Comparison of ENCODE assay signal across 9 mouse cellular contexts in the genomic region with DNA sequence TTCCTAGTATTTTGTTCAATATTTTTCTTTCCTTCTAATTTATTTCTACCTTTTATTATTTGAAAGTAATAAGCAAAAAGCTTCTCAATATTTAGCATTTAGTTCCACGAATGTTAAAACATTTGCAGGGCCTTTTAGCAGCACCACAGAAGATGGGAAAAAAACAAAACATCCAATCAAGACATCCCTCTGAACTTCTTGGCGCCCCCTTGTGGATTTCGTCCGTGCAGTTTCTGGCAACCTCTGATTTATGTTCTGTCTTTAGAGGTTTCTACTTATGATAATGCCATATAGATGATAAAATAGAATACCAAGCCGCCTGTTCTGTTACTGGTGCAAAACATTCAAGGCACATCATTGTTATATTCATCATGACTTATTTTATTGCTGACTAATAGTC.
DNase-seq lines count a peak whose midpoint lies in the region; ATAC-seq and TF ChIP-seq lines count a peak whose summit lies in the region.
"Had no signal": no experiment of that assay in that cellular context is flagged by ENCODE, and none has a peak within 500 bp of the region (broad histone marks: within the 10 kb centered on the region; RNA-seq: fewer than 3 reads in every experiment).

No protein-coding gene starts in this region.

- no peaks in the 10 kb centered on the region for H3K27me3 ChIP-seq in kidney, embryonic 14.5 days (ENCODE audit: control insufficient read depth, insufficient read depth, low read length)
- no peaks in the 10 kb centered on the region for H3K27me3 ChIP-seq in ES-Bruce4 (ENCODE audit: control insufficient read depth, insufficient read depth, low read length, poor library complexity, severe bottlenecking)

- H3K36me3 ChIP-seq in kidney, embryonic 14.5 days (ENCODE audit: control insufficient read depth, insufficient read depth, low read length): no peaks in the 10 kb centered on the region
- no peaks in the 10 kb centered on the region for H3K36me3 ChIP-seq in ES-Bruce4 (ENCODE audit: control insufficient read depth, insufficient read depth, low read length, poor library complexity, severe bottlenecking)

- H3K27ac ChIP-seq in kidney, embryonic 14.5 days (ENCODE audit: low read depth, low read length): no peak overlapping the region
- no peak overlapping the region for H3K27ac ChIP-seq in ES-Bruce4 (ENCODE audit: insufficient read depth, low read length)

- no peak for TF ChIP-seq EP300 in ES-Bruce4 (IDR thresholded peaks at IDR 0.05; ENCODE audit: insufficient read depth, low read depth, low read length)

- peak; percentile 20 for TF ChIP-seq CTCF in ES-Bruce4 (IDR thresholded peaks at IDR 0.05; ENCODE audit: low read depth, low read length)

- 17% methylated on average over 5 of the region's 5 CpGs for WGBS in kidney, embryonic 14.5 days

- ATAC-seq in kidney, embryonic 14.5 days (ENCODE audit: low FRiP score, low TSS enrichment): no peak
- no peak for ATAC-seq in inflammation-experienced regulatory T-cells, adult 6 months

- DNase-seq in kidney, adult 18-20 months: peak; percentile 40
- DNase-seq in adrenal gland, adult 18-20 months (ENCODE audit: low spot score in 2 of 2): peak; percentile 60
- DNase-seq in embryo, embryonic 9.5 days (ENCODE audit: extremely low spot score): peak; percentile 36
- peak; percentile 11 to 73 for DNase-seq in layer of hippocampus, postnatal 25 days (ENCODE audit: extremely low spot score in 1 of 2, low spot score in 1 of 2)
- peak; percentile 49 to 53 for DNase-seq in right cerebral cortex, adult 2 months (ENCODE audit: low spot score in 2 of 2)

- H3K9ac ChIP-seq in kidney, embryonic 14.5 days (ENCODE audit: low read depth, low read length): no peak overlapping the region
- no peak overlapping the region for H3K9ac ChIP-seq in ES-Bruce4 (ENCODE audit: low read depth, poor library complexity, severe bottlenecking)

- H3K4me1 ChIP-seq in kidney, embryonic 14.5 days (ENCODE audit: control insufficient read depth, insufficient read depth, low read length): no peaks in the 10 kb centered on the region
- no peaks in the 10 kb centered on the region for H3K4me1 ChIP-seq in ES-Bruce4 (ENCODE audit: control insufficient read depth, insufficient read depth, low read length)

- H3K4me2 ChIP-seq in kidney, embryonic 14.5 days (replicated peaks; ENCODE audit: low read depth, low read length): no peak overlapping the region

- H3K4me3 ChIP-seq in kidney, embryonic 14.5 days (ENCODE audit: low read length): no peak overlapping the region
- no peak overlapping the region for H3K4me3 ChIP-seq in ES-Bruce4 (ENCODE audit: low read depth, low read length)
- H3K4me3 ChIP-seq: erythroblast, embryonic 14.5 days had no signal

- H3K9me3 ChIP-seq in kidney, embryonic 14.5 days (ENCODE audit: control insufficient read depth, low read length): no peaks in the 10 kb centered on the region
- no peaks in the 10 kb centered on the region for H3K9me3 ChIP-seq in ES-Bruce4 (replicated peaks; ENCODE audit: control insufficient read depth, insufficient read depth, low read length, poor library complexity, severe bottlenecking)

- TF ChIP-seq POLR2A in ES-Bruce4 (IDR thresholded peaks at IDR 0.05; ENCODE audit: insufficient read depth, low read length): no peak
